23 mouse cellular contexts compared by ENCODE assay signal in the genomic region with DNA sequence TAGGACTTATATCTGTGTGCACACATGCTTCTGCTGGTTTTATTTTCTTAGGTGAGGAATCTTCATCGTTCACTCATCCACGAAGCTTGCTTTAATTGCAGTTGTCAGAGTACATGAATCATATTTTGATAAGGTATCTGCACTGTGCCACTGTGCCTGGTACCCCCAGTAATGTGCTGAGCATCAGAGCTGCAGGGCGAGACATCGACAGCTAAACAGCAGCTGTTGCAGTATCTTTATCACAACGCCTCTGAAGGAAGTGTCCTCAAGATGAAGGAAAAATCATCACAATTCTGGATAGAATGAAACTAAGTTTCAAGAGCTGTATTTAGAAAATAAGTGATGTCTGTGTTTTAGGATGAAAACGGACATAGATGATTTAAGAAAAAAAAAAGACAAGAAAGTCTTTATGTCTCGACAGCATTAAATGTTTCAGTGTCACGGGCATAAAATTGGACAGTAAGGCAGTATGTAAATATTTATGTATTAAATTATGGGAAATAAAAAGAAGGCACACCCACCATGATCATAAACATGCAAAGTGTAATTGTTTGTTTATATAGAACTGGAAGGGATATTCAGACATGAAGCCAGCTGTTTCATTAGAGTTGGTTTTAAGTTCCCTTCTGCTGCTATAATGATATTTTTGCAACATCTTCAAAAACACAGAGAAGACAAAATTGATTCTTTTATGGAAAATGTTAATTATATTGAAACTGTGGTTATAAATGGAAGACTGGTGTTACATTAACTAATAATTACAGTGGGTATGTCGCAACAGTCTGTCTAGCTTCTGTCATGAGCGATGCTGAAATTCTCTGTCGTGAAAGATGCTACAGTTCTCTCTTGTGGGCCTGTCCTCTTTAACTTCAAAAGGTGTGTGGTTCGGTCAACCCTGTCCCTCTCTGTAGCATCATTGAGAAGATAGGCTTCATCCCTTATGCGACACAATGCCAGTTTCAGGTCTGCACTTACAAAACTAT.
DNase-seq lines count a peak whose midpoint lies in the region; ATAC-seq and TF ChIP-seq lines count a peak whose summit lies in the region.
"Had no signal": no experiment of that assay in that cellular context is flagged by ENCODE, and none has a peak within 500 bp of the region (broad histone marks: within the 10 kb centered on the region; RNA-seq: fewer than 3 reads in every experiment).

No protein-coding gene starts in this region.

- no peaks in the 10 kb centered on the region for H3K27me3 ChIP-seq in liver, adult 2 months (ENCODE audit: control insufficient read depth, insufficient read depth, low read length)
- no peaks in the 10 kb centered on the region for H3K27me3 ChIP-seq in liver, postnatal 0 days (ENCODE audit: insufficient read depth, low read length)
- no peaks in the 10 kb centered on the region for H3K27me3 ChIP-seq in lung, embryonic 14.5 days (ENCODE audit: insufficient read depth, low read length)
- no peaks in the 10 kb centered on the region for H3K27me3 ChIP-seq in neural tube, embryonic 12.5 days (replicated peaks)
- H3K27me3 ChIP-seq in myocyte (ENCODE audit: control insufficient read depth, insufficient read depth, insufficient read length), result no peaks in the 10 kb centered on the region
- H3K27me3 ChIP-seq: embryonic facial prominence, embryonic 12.5 days; embryonic facial prominence, embryonic 15.5 days; hindbrain, embryonic 12.5 days had no signal

- no peak overlapping the region for H3K4me3 ChIP-seq in liver, adult 2 months (ENCODE audit: insufficient read depth, low read depth, low read length)
- no peak overlapping the region for H3K4me3 ChIP-seq in liver, postnatal 0 days (ENCODE audit: low read depth, low read length)
- H3K4me3 ChIP-seq in lung, embryonic 14.5 days (ENCODE audit: low read depth, low read length), result no peak overlapping the region
- no peak overlapping the region for H3K4me3 ChIP-seq in neural tube, embryonic 12.5 days
- H3K4me3 ChIP-seq in myocyte, result no peak overlapping the region
- H3K4me3 ChIP-seq: embryonic facial prominence, embryonic 12.5 days; embryonic facial prominence, embryonic 15.5 days; gastrocnemius, adult 2 months; hindbrain, embryonic 12.5 days had no signal

- TF ChIP-seq POLR2A in liver, adult 2 months (IDR thresholded peaks at IDR 0.05; ENCODE audit: extremely low read depth, insufficient read depth, low read length), result no peak
- no peak for TF ChIP-seq POLR2A in myocyte (IDR thresholded peaks at IDR 0.05; ENCODE audit: insufficient read length, low read depth)

- H3ac ChIP-seq in myocyte (ENCODE audit: control insufficient read depth, insufficient read length), result no peak overlapping the region

- peak; percentile 65 for DNase-seq in liver, adult 2 months (ENCODE audit: extremely low read depth, low read depth, low spot score)
- DNase-seq in liver, postnatal 0 days, result no peak
- DNase-seq in lung, embryonic 14.5 days, result peak; percentile 64
- DNase-seq in lung, postnatal 25 days (ENCODE audit: low spot score), result no peak
- no peak for DNase-seq in neural tube, embryonic 10.5 days (ENCODE audit: extremely low spot score, low spot score)
- no peak for DNase-seq in cerebellum, postnatal 10 days
- DNase-seq: adrenal gland, adult 8-10 months; adrenal gland, postnatal 25 days; cerebellum, adult 18-20 months; cerebellum, adult 9-10 months; cerebellum, postnatal 25 days; forebrain, postnatal 0 days; gastrocnemius, adult 2 months; gastrocnemius, postnatal 14 days; heart, adult 11 months had no signal

- H3K9ac ChIP-seq in liver, adult 2 months (ENCODE audit: low read depth, low read length), result no peak overlapping the region
- no peak overlapping the region for H3K9ac ChIP-seq in liver, postnatal 0 days (replicated peaks)
- H3K9ac ChIP-seq in lung, embryonic 14.5 days, result no peak overlapping the region
- no peak overlapping the region for H3K9ac ChIP-seq in neural tube, embryonic 12.5 days
- H3K9ac ChIP-seq: embryonic facial prominence, embryonic 12.5 days; embryonic facial prominence, embryonic 15.5 days; forebrain, postnatal 0 days; hindbrain, embryonic 12.5 days had no signal

- peaks cover 8% of the 10 kb centered on the region; the same call in 1 of the 2 replicates for H3K79me2 ChIP-seq in liver, adult 2 months (ENCODE audit: control insufficient read depth, insufficient read depth, low read length)
- H3K79me2 ChIP-seq in myocyte (ENCODE audit: control insufficient read depth, insufficient read depth), result no peaks in the 10 kb centered on the region

- no peak for ATAC-seq in liver, postnatal 0 days
- ATAC-seq in lung, embryonic 14.5 days (ENCODE audit: insufficient read depth), result peak; percentile 82
- 0 out of 2 replicates have a peak, but pooled peaks have one; percentile 44 for ATAC-seq in neural tube, embryonic 12.5 days (ENCODE audit: low FRiP score, low read depth)
- ATAC-seq: activated CD4-positive, CD25-positive, alpha-beta regulatory T cell, adult 4 months; forebrain, embryonic 14.5 days; forebrain, postnatal 0 days had no signal

- H3K4me1 ChIP-seq in liver, adult 2 months (ENCODE audit: control insufficient read depth, insufficient read depth, low read length), result peaks cover 13% of the 10 kb centered on the region
- H3K4me1 ChIP-seq in liver, postnatal 0 days (ENCODE audit: insufficient read depth), result no peaks in the 10 kb centered on the region
- peaks cover 8% of the 10 kb centered on the region for H3K4me1 ChIP-seq in lung, embryonic 14.5 days (ENCODE audit: insufficient read depth)
- H3K4me1 ChIP-seq in neural tube, embryonic 12.5 days, result 0 out of 2 replicates have a peak, but pooled peaks cover under 1% of the 10 kb centered on the region
- H3K4me1 ChIP-seq: embryonic facial prominence, embryonic 12.5 days; embryonic facial prominence, embryonic 15.5 days had no signal

- no peak for TF ChIP-seq CTCF in liver, adult 2 months (IDR thresholded peaks at IDR 0.05; ENCODE audit: low read depth, low read length)
- no peak for TF ChIP-seq CTCF in liver, postnatal 0 days (IDR thresholded peaks at IDR 0.05; ENCODE audit: low read depth)
- TF ChIP-seq CTCF in lung, embryonic 14.5 days (IDR thresholded peaks at IDR 0.05; ENCODE audit: low read depth), result no peak

- H3K36me3 ChIP-seq in liver, adult 2 months (ENCODE audit: control insufficient read depth, insufficient read depth, low read length), result no peaks in the 10 kb centered on the region
- no peaks in the 10 kb centered on the region for H3K36me3 ChIP-seq in liver, postnatal 0 days (replicated peaks; ENCODE audit: insufficient read depth, low read length)
- H3K36me3 ChIP-seq in lung, embryonic 14.5 days (ENCODE audit: insufficient read depth), result no peaks in the 10 kb centered on the region
- H3K36me3 ChIP-seq in neural tube, embryonic 12.5 days, result no peaks in the 10 kb centered on the region
- no peaks in the 10 kb centered on the region for H3K36me3 ChIP-seq in myocyte (ENCODE audit: control insufficient read depth, insufficient read depth)
- H3K36me3 ChIP-seq: embryonic facial prominence, embryonic 12.5 days; embryonic facial prominence, embryonic 15.5 days; hindbrain, embryonic 12.5 days had no signal

- H3K9me3 ChIP-seq in liver, postnatal 0 days (ENCODE audit: low read length), result no peaks in the 10 kb centered on the region
- no peaks in the 10 kb centered on the region for H3K9me3 ChIP-seq in lung, embryonic 14.5 days (ENCODE audit: low read depth, low read length)
- no peaks in the 10 kb centered on the region for H3K9me3 ChIP-seq in neural tube, embryonic 12.5 days
- H3K9me3 ChIP-seq: embryonic facial prominence, embryonic 12.5 days; embryonic facial prominence, embryonic 15.5 days; hindbrain, embryonic 12.5 days had no signal

- 63% methylated on average over 13 of the region's 13 CpGs for WGBS in liver, adult 2 months
- WGBS in liver, postnatal 0 days (ENCODE audit: insufficient replicate concordance), result 60% methylated on average over 13 of the region's 13 CpGs
- WGBS in lung, embryonic 14.5 days, result 54% methylated on average over 13 of the region's 13 CpGs
- WGBS in neural tube, embryonic 12.5 days, result 85% methylated on average over 13 of the region's 13 CpGs

- no peak overlapping the region for H3K27ac ChIP-seq in liver, adult 2 months (replicated peaks; ENCODE audit: insufficient read depth, low read depth, low read length)
- H3K27ac ChIP-seq in liver, postnatal 0 days (ENCODE audit: low read depth), result no peak overlapping the region
- peak overlapping the region; percentile 36; the same call in 1 of the 2 replicates for H3K27ac ChIP-seq in lung, embryonic 14.5 days (ENCODE audit: low read depth)
- no peak overlapping the region for H3K27ac ChIP-seq in neural tube, embryonic 12.5 days
- H3K27ac ChIP-seq: embryonic facial prominence, embryonic 12.5 days; embryonic facial prominence, embryonic 15.5 days; gastrocnemius, adult 2 months; hindbrain, embryonic 12.5 days had no signal

- TF ChIP-seq EP300 in liver, postnatal 0 days (IDR thresholded peaks at IDR 0.05; ENCODE audit: low read depth), result no peak

- no peak overlapping the region for H3K4me2 ChIP-seq in liver, postnatal 0 days (ENCODE audit: low read depth, low read length)
- H3K4me2 ChIP-seq in lung, embryonic 14.5 days, result peak overlapping the region; percentile 38; the same call in 1 of the 2 replicates
- no peak overlapping the region for H3K4me2 ChIP-seq in neural tube, embryonic 12.5 days (replicated peaks)
- H3K4me2 ChIP-seq in myocyte (ENCODE audit: low read depth), result no peak overlapping the region
- H3K4me2 ChIP-seq: embryonic facial prominence, embryonic 12.5 days; embryonic facial prominence, embryonic 15.5 days; heart, embryonic 11.5 days; hindbrain, embryonic 12.5 days had no signal

TF ChIP-seq in myocyte, 11 proteins besides CTCF, POLR2A, EP300 and RAD21:
- TF ChIP-seq MYOD1 (IDR thresholded peaks at IDR 0.05; ENCODE audit: control insufficient read depth in 1 of 3, insufficient read length in 2 of 3, low read depth in 2 of 3) (no peak), CEBPB (IDR thresholded peaks at IDR 0.05; ENCODE audit: insufficient read depth, poor library complexity, severe bottlenecking) (peak; percentile 74), POLR2AphosphoS2 (IDR thresholded peaks at IDR 0.05; ENCODE audit: insufficient read length, low read depth) (no peak), USF1 (IDR thresholded peaks at IDR 0.05; ENCODE audit: low read depth) (no peak), MYOG (IDR thresholded peaks at IDR 0.05; ENCODE audit: control insufficient read depth in 1 of 3, insufficient read depth in 1 of 3, insufficient read length in 2 of 3, low read depth in 2 of 3) (no peak), E2F4 (IDR thresholded peaks at IDR 0.05; ENCODE audit: insufficient read depth) (no peak)
TF ChIP-seq in myocyte: peak in this region for 1.

Comparison
In these comparisons a context has a peak if more than half of its experiments do, and no peak if none do; other contexts are left out.
1. DNase-seq: peak in liver, adult 2 months (single experiment) and lung, embryonic 14.5 days (single experiment); none in liver, postnatal 0 days (single experiment), lung, postnatal 25 days (single experiment), neural tube, embryonic 10.5 days (single experiment) and cerebellum, postnatal 10 days (0 of 2).